Mouse (Mus musculus): Measurements from ENCODE around the gene Taf1b. TPM values are rescaled to one million over a fixed set of nuclear protein-coding genes. Genes with fewer than 3 reads are reported as not detected.

Gene Taf1b
- 18.4 and 22.7 TPM in 2 replicates for polyA plus RNA-seq (2021; fragmentation: Nextera tagmentation)
- long read RNA-seq, experiment 1, transcript Taf1b-202 (14 exons, 1,840 nt) = minor isoform, 11 of 40 reads
- long read RNA-seq, experiment 1, transcript Taf1b-201 (15 exons, 2,209 nt) = major isoform, 20 of 40 reads
- long read RNA-seq, experiment 1, partial matches to known transcripts = 6 of 40 reads
- long read RNA-seq, experiment 1, other reads (novel, unspliced or antisense) = 1 of 40 reads
- long read RNA-seq, experiment 2, transcript Taf1b-201 (15 exons, 2,209 nt) = major isoform, 74 of 146 reads
- long read RNA-seq, experiment 2, transcript Taf1b-202 (14 exons, 1,840 nt) = minor isoform, 46 of 146 reads
- long read RNA-seq, experiment 2, partial matches to known transcripts = 6 of 146 reads
- long read RNA-seq, experiment 2, other reads (novel, unspliced or antisense) = 20 of 146 reads

GRCm38 (mm10) chr12:24498150-24498840 is at the start of gene Taf1b:
Gene Taf1b, plus strand, starts transcription at chr12:24498359.

GRCm38 (mm10) chr12:24571523-24572392 is 73.6 kb downstream of the Taf1b start, which contains the start of gene Grhl1:
Gene Grhl1, plus strand, starts transcription at chr12:24572283.

Other genes starting within 250 kb of the Taf1b start
- 14.2 and 15.4 TPM in 2 replicates for gene Grhl1, start 73.9 kb downstream of the Taf1b start, polyA plus RNA-seq (2021; fragmentation: Nextera tagmentation)
- 3.1 and 3.8 TPM in 2 replicates for gene Klf11, start 152.9 kb downstream of the Taf1b start, polyA plus RNA-seq (2021; fragmentation: Nextera tagmentation)
- gene Cys1, start 183.5 kb downstream of the Taf1b start, polyA plus RNA-seq (2021; fragmentation: Nextera tagmentation) = 2.5 TPM in 2 replicates
- 2.2 TPM in 2 replicates for gene Rrm2, start 209.9 kb downstream of the Taf1b start, polyA plus RNA-seq (2021; fragmentation: Nextera tagmentation)